Mouse (Mus musculus): ENCODE measurements around the gene Mrpl20.

- TF ChIP-seq GATA1 (IDR thresholded peaks at IDR 0.05; ENCODE audit: borderline replicate concordance, low read length) (no peak), FLI1 (IDR thresholded peaks at IDR 0.05; ENCODE audit: low read length) (no peak)
These were observed 24.9 kb upstream of the Mrpl20 start for GRCm38 (mm10) chr4:155777816-155778215.
